Mouse (Mus musculus) erythroid progenitor cell, adult 5-6 weeks (primary cell): ENCODE measurements around the gene Tango2. TPM values are rescaled to one million over a fixed set of nuclear protein-coding genes. Genes with fewer than 3 reads are reported as not detected.

Experiments
- ATAC-seq: replicated peaks from 2 replicates; pipeline ENCODE4 v1.8.0; 2016; ENCODE audit warnings: moderate number of reproducible peaks, mild to moderate bottlenecking, moderate TSS enrichment, inconsistent platforms; ENCODE audit not compliant: poor library complexity, low FRiP score, severe bottlenecking
- total RNA-seq, 2 experiments: library from RNA; stranded (forward) in 1 of 2; stranded (reverse) in 1 of 2; fragments of 150-400 nt in 1 of 2; fragments of 186-747, 209-891 nt in 1 of 2; gene quantifications; 2 replicates each; pipeline versions ENCODE4 v1.2.3 to v1.2.4; 2015 to 2017; ENCODE audit warnings: low replicate concordance in 2 of 2

Gene Tango2
- total RNA-seq, 2 experiments from 2014 or later: 47.2 to 62.5 TPM

DNA sequence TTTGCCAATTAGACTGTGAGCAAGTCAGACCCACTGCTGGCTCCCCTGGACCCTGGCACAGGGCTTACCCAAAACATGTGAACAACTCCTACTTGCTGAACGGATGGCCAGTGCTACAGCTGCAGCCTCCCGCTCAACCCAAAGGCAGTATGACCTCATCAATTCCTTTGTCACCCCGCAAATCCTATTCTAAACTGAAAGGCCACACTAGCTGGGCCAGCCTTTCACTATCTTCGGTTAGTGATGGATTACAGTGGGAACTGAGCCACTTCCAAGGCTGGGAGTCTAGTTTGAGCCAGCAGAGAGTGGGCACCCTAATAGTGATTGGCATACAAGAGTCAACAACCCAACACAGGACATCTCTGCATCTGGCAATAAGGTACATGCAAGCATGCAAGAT is 59.7 kb downstream of the Tango2 start:
- no peak for ATAC-seq

DNA sequence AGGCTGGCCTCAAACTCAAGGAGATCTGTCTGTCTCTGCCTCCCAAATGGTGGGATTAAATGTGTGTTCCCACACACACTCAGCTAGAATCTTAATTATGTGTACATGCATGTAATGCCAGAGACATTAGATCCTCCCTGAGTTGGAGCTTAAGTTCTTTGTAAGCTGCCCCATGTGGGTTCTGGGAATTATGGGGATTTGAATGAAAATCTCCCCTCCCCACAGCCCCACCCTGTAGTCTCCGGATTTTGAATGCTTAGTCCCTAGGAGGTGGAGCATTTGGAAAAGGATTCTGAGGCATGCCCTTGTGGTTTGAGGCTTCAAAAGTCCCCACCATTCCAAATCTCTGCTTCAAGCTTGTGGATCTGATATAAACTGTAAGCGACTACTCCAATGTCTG is 72.7 kb downstream of the Tango2 start:
- ATAC-seq: no peak

DNA sequence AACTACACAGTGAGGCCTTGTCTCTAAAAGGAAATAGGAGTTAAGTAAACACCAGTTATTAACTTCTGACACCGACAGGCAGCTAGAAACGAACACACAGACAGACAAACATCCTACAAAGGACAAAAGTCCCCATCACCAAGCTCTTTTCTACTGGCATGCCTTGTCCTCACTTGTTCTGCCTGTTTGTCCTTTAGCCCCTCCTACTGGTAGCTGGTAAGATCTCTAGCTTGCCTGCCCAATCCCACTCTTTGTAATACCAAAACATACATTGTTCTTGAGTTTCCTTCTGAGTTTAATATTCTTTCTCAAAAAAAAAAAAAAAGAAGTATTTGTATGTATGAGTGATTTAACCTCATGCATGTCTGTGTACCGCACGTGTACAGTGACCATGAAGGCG is 79.7 kb downstream of the Tango2 start:
- no peak for ATAC-seq

DNA sequence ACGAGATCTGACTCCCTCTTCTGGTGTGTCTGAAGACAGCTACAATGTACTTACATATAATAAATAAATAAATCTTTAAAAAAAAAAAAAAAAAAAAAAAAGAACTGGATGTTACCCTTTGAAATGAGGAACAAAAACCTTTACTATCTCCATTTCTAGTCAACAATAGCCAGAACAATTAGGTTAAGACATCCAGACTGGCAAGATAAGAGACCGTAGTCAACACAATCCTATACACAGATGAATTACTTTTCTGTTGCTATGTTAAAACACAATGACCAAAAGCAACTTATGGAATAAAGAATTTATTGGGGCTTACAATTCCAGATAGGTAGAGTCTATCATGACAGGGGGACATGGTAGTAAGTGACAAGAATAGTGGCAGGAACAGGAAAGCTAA is 82.9 kb downstream of the Tango2 start:
- ATAC-seq: no peak

DNA sequence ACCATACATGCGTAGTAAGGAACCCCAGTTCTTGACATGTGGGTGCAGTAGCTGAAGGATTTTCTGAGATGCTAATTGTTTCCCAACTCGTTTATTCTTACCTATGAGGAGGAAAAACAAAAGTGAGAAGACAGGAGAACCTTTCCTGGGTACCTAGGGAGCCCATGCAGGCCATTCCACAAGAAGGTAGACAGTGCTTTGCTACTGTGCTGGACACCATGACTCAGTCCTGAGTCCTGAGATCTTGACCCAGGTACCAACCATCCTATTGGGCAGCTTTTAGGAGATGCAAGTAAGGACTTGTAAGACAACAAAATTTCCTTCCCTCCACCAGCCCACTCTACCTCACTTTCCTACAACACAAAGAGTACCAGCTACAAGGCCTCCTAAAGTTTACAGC is 89.7 kb downstream of the Tango2 start, which contains the start of gene Gm49776:
Gene Gm49776 (minus strand): TSS at position 101 of the 400 bp plus-strand sequence.
- no peak for ATAC-seq

DNA sequence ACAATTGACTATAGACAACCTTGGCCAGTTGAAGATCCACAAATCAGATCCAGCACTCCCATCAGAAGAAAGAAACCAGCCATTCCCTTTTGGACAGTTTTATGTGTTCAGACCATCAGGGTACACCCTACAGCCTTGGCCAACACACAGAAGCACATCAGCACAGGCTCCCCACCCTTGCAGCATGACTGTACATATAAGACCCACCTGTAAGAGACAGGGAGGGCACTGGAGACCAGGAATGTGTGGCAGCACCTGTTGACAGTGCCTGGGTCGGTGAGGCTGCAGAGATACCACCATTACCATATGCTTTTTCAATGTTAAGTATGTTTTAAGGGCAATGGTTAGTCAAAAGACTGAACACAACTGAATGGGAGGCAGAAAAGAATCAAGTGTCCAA is 94.0 kb downstream of the Tango2 start:
- ATAC-seq: no peak

DNA sequence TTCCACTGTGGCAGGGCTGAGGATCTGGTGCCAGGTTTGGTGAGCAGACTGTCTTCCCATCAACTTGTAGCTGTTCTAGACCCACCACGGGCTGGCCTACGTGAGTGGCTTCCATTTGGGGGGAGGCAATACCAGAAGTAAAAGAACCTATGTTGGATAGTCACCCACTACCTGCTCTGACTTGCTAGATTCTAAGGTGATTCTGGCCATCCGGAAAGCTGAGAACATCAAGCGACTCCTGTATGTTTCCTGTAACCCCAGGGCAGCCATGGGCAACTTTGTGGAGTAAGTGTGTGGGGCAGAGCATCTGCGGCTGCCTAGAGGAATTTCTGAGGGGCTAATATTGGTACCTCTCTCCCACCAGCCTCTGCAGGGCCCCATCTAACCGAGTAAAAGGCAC is 95.2 kb downstream of the Tango2 start:
- ATAC-seq: no peak

DNA sequence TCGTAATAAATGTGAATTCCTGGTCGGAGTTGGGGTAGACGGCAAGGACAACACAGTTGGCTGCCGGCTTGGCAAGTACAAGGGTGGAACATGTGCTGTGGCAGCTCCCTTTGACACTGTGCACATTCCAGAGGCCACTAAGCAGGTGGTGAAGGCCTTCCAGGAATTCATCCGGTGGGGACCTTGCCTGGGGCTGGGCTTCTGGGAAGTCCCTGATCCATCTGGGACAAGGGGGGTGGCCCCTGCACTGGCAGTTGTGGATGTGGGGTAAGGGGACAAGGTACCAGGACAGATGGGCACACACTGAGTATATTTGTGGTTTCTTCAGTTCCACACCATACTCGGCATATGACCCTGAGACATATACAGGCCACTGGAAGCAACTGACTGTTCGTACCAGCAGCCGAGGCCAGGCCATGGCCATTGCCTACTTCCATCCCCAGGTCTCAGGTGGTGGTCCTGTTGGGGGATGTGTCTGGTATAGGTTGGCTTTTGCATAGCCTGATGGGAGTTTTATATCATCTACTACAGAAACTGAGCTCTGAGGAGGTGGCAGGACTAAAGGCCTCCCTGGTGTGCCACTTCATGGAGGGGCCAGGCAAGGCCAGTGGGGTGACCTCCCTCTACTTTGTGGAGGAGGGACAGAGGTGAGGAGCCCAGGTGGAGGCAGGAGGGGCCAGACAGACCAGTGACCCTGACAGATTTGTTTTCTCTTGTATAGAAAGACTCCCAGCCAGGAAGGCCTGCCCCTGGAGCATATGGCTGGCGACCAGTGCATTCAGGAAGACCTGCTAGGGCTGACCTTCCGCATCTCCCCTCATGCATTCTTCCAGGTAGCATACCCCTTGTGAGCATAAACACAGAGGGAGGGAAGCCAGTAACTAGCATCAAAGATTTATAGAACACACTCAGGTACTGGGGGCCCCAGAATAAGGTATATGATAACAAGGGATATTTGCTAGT is 96.8 kb downstream of the Tango2 start:
- no peak for ATAC-seq

Other genes starting within 250 kb of the Tango2 start
- gene Rtn4r, start 220.5 kb downstream of the Tango2 start, total RNA-seq (2015; ENCODE audit: low replicate concordance): 1.4 TPM in 1 of 2 replicates, not detected in the other
- gene Rtn4r, start 220.5 kb downstream of the Tango2 start, total RNA-seq (2017; ENCODE audit: low replicate concordance): 1.6 TPM in 1 of 2 replicates, not detected in the other
- gene Ccdc188, start 130.2 kb downstream of the Tango2 start, total RNA-seq (2015; ENCODE audit: low replicate concordance): not detected in 2 replicates
- gene Ccdc188, start 130.2 kb downstream of the Tango2 start, total RNA-seq (2017; ENCODE audit: low replicate concordance): not detected in 2 replicates
- gene Zdhhc8, start 113.0 kb downstream of the Tango2 start, total RNA-seq (2015; ENCODE audit: low replicate concordance): 1.4 TPM in 1 of 2 replicates, not detected in the other
- 2.2 TPM in 1 of 2 replicates, not detected in the other for gene Zdhhc8, start 113.0 kb downstream of the Tango2 start, total RNA-seq (2017; ENCODE audit: low replicate concordance)
- 51.2 and 52.4 TPM in 2 replicates for gene Trmt2a, start 99.4 kb downstream of the Tango2 start, total RNA-seq (2015; ENCODE audit: low replicate concordance)
- 20.2 and 30.0 TPM in 2 replicates for gene Trmt2a, start 99.4 kb downstream of the Tango2 start, total RNA-seq (2017; ENCODE audit: low replicate concordance)
- 144 and 145 TPM in 2 replicates for gene Ranbp1, start 99.4 kb downstream of the Tango2 start, total RNA-seq (2015; ENCODE audit: low replicate concordance)
- gene Ranbp1, start 99.4 kb downstream of the Tango2 start, total RNA-seq (2017; ENCODE audit: low replicate concordance): 76.8 and 133 TPM in 2 replicates
- not detected in 2 replicates for gene Gm49776, start 89.8 kb downstream of the Tango2 start, total RNA-seq (2015; ENCODE audit: low replicate concordance)
- gene Gm49776, start 89.8 kb downstream of the Tango2 start, total RNA-seq (2017; ENCODE audit: low replicate concordance): 4.1 TPM in 1 of 2 replicates, not detected in the other
- 121 and 133 TPM in 2 replicates for gene Dgcr8, start 58.9 kb downstream of the Tango2 start, total RNA-seq (2015; ENCODE audit: low replicate concordance)
- gene Dgcr8, start 58.9 kb downstream of the Tango2 start, total RNA-seq (2017; ENCODE audit: low replicate concordance): 138 and 218 TPM in 2 replicates
- 3.2 and 8.8 TPM in 2 replicates for gene Arvcf, start 79 bp upstream of the Tango2 start, total RNA-seq (2015; ENCODE audit: low replicate concordance)
- 6.2 and 22.0 TPM in 2 replicates for gene Arvcf, start 79 bp upstream of the Tango2 start, total RNA-seq (2017; ENCODE audit: low replicate concordance)
- 117 and 217 TPM in 2 replicates for gene Txnrd2, start 78.3 kb upstream of the Tango2 start, total RNA-seq (2015; ENCODE audit: low replicate concordance)
- gene Txnrd2, start 78.3 kb upstream of the Tango2 start, total RNA-seq (2017; ENCODE audit: low replicate concordance): 138 and 221 TPM in 2 replicates
- 129 and 131 TPM in 2 replicates for gene Comt, start 78.7 kb upstream of the Tango2 start, total RNA-seq (2015; ENCODE audit: low replicate concordance)
- 66.4 and 67.4 TPM in 2 replicates for gene Comt, start 78.7 kb upstream of the Tango2 start, total RNA-seq (2017; ENCODE audit: low replicate concordance)
- 17.2 and 18.7 TPM in 2 replicates for gene Gnb1l, start 150.6 kb upstream of the Tango2 start, total RNA-seq (2015; ENCODE audit: low replicate concordance)
- gene Gnb1l, start 150.6 kb upstream of the Tango2 start, total RNA-seq (2017; ENCODE audit: low replicate concordance): 1.2 TPM in 1 of 2 replicates, not detected in the other
- 2.9 and 5.0 TPM in 2 replicates for gene Rtl10, start 150.8 kb upstream of the Tango2 start, total RNA-seq (2015; ENCODE audit: low replicate concordance)
- 1.0 and 3.0 TPM in 2 replicates for gene Rtl10, start 150.8 kb upstream of the Tango2 start, total RNA-seq (2017; ENCODE audit: low replicate concordance)
- gene Tbx1, start 242.6 kb upstream of the Tango2 start, total RNA-seq (2015; ENCODE audit: low replicate concordance): not detected in 2 replicates
- gene Tbx1, start 242.6 kb upstream of the Tango2 start, total RNA-seq (2017; ENCODE audit: low replicate concordance): not detected in 2 replicates